Mouse (Mus musculus) heart, adult 2 months (tissue): Measurements from ENCODE around the gene Mettl16.

ENCODE experiments used
- CTCF ChIP-seq: fragments of 200-600 bp; IDR thresholded peaks from 2 replicates; pipeline ENCODE4 v1.8.1; 2022; ENCODE audit warnings: antibody characterized with exemption, mild to moderate bottlenecking, moderate library complexity
- EP300 ChIP-seq: fragments of 200-500 bp; IDR thresholded peaks from 2 replicates; pipeline ENCODE4 v1.6.1; 2011; ENCODE audit warnings: low read depth, low read length, control low read depth; ENCODE audit not compliant: insufficient read depth
- POLR2A ChIP-seq: fragments of 200-500 bp; IDR thresholded peaks from 2 replicates; pipeline ENCODE4 v1.6.1; 2011; ENCODE audit warnings: mild to moderate bottlenecking, low read depth, low read length, control low read depth; ENCODE audit not compliant: insufficient read depth

DNA sequence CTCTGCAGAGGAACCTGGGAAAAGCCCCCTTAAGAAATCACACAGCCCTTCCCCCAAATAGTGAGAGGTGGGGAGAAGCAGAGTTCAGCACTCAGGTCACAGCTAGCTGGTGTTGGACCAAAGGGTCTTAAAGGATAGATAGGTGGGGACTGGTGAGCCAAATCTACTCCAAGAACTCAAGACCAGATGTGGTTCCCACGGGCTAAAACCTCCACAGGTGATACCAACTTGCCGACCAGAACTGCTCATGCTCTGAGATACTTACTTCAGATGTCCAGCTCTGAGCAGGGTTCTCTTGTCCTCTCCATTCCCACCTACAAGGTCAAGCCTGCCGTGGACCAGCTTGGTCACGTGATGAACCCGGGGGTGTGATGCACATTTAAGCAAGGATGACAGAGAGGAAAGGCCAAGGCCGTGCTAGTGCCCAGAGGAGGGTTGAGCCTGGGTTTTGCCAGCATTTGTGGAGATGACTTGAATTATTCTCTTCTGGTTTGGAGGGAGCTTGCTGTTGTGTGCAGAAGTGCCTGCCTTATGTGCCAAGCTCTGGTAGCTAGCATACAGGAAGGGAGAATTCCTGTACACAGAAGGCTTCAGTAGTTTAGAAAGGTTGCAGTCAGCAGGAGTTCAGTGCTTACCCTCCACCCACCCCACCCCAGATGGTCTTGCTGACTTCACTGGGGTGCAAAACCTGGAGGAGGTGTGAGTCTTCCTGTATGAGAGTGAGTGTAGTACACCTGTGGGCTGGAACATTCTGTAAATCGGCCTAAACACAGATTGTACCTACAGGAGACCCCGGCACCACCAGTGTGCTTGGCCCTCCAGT, 63.1 kb downstream of the Mettl16 start:
- TF ChIP-seq CTCF: no peak
- TF ChIP-seq EP300: no peak
- no peak for TF ChIP-seq POLR2A
